Mouse (Mus musculus) adrenal gland, postnatal 14 days (tissue): ENCODE results near the gene Ltbp1. TPM values are rescaled to one million over a fixed set of nuclear protein-coding genes. Genes with fewer than 3 reads are reported as not detected.
"Not testable (repeated sequence)": the region's sequence is repeated elsewhere in the genome, so short reads cannot be mapped to it uniquely, and the experiment has no call there.

Experiments used
- DNase-seq: peaks from one replicate; pipeline ENCODE4 v3.0.0; 2021; ENCODE audit warnings: mixed read lengths
- total RNA-seq: library from RNA; stranded (reverse); gene quantifications from 2 replicates; pipeline ENCODE4 v1.2.3, GENCODE M21; 2021

Ltbp1 gene
- total RNA-seq, 1 experiment from 2014 or later: 12.7 TPM

DNA sequence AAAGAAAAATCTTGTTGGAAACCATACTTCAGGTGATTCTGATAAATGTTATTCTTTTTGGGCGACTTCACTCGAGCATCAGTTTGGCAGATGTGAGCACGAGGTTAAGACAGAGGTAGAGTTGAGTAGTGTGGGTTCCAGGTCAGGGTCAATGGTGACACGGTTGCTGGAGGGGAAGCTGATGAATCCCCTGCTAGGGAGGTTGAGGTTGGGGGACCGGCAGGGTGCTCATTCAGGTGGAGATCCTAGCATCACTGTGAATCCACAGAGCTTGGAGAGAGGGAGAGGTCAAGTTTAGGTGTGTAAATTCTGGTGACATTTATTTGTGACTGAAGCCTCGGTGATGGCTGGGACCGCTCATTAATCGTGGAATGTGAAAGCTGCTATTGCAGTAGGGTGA lies 110.2 kb downstream of the Ltbp1 start:
- no peak for DNase-seq

DNA sequence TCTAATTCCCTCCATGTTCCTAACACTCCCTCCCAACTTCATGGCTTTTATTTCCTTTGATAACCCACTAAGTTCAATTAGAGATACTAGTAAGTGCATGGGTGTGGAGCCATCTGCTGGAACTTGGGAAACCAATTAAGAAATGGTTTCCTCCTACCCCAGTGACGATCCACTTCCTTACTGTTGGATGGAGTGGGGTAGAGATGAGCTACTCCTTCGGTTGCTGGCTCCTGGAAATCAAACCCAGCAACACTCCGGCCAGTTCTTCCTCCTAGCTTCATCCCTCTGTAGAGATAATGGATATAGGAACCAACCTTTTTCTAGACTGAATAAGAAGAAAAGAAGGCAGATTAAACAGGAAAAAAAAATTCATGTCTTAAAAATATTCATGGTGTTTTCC lies 113.5 kb downstream of the Ltbp1 start:
- DNase-seq: no peak

DNA sequence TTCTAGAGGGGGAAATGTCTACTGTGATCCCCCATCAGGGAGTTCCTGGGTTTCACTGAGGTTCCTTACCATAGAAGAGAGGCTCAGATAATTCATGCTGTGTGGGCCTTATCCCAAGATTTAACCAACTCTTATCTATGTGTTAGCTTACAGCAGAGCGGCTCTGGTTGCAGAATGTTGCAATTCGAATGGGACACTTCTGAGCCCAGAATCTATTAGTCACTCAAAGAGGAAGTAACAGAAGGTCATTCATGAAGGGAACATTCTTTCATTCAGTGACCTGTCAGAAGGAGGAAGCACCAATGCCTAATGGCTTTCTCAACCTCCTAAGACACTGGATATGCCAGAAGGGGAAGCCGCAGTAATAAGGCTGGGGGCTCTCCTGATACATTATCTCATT lies 114.1 kb downstream of the Ltbp1 start:
- DNase-seq: peak; percentile 44

DNA sequence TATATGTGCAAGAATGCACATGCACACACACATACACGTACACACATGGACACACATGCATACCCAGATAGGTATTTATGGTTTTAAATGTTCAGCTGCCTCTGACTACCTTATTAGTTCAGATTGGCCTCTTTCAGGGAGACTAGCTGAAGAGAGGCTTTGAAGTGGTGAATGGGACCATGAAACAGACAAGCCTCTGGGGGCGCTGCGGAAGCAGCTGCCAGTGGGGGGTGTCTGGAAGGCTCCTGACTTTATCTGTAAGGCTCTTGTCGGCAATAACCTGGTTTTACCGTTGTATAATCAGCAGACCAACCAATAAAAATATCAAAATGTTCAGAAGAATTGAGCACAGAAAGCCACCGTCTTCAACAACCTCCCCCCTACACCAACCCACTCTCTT lies 114.7 kb downstream of the Ltbp1 start:
- no peak for DNase-seq

DNA sequence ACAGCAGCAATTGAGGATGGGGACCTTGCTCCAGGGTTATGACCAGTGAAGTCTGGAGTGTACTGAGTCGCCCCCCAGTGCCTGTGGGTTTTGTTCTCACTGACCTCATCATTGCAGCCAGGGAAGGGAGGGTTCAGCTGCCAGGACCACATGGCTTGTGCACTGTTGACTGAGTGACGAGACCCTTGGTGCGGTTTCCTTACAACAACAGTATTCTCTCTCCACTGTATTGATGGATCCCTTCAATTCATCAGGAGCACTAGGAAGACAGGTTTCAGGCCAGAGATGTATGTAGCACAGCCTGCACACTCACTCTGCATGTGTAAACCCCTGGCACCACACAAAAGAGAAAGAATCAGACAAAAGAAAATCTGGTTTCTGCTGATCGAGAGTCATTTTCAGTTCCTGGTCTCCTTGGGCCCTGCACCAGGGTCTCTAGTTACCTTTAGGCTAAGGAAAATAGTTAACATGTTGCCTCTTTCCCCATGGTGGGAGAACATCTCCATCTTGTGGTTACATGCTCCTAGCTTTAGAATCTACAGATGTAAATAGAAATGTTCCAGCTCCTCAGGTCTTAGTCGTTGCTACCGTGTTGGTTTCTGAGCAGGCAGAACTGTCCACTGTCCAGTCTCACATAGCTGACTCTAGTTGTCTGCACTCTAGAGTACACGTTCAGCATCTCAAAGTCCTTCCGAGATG lies 117.4 kb downstream of the Ltbp1 start:
- DNase-seq: no peak

DNA sequence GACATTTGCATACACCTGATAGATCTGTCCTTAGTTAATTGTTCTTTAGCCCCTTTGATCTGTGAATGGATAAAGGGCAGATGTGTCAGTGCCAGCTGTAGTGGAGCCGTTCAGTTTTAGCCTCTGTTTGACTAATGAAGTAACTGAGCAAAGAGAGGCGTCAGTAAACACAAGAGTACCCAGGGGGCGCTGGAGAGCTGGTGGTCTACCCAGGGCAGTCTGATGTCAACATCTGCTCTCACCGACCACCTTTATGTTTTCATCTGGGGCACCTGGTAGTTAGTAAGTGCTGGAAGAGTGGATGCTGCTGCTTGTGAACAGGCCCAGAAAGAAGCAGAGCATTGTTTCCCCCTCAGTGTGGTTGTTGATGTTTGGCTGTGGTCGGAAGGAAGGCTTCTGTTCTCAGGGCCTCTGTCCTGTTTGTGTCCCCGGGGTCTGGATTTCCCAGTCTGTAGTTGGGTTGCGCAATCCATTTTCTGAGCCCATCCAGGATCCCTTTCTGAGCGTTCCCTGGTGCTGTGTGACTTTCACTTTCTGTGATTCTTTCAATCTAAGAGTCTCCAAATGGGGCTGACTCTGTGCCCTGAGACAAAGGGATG lies 123.1 kb downstream of the Ltbp1 start:
- DNase-seq: peak; percentile 62

DNA sequence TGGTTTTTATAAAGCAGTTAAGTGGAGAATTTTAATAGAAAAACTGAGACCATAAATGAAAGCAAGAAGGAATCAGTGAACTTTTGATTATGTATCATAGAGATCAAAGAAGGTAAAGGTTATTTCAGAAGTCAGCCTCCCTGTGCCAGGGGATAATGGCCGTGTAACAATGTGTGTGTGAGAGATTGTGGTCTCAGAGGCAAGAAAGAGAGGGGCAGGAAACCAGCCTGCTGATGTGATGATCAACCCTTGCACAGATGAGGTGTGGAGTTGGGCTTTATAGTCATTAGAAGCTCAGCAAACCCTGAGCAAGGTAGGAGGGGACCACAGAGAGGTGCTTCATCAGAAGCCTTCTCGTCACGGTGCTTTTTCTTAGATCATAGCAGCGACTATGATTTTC lies 128.6 kb downstream of the Ltbp1 start:
- DNase-seq: no peak

DNA sequence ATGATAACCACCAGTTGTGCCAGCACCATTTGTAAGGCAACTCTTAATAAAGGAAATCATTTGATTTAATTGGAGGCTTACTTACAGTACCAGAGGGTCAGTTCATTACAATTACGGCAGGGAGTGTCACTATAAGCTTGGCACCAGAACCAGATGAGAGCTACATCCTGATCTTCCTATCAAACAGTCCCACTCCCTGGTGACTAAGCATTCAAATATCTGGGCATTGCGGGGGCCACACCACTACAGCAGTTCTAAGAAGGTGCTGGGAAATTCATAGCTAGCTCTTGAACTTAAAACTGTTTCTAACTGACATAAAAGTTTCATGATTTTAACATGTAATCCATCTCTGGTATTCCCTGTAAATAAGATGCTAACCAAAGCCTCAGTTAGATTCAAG lies 134.4 kb downstream of the Ltbp1 start:
- DNase-seq: no peak

DNA sequence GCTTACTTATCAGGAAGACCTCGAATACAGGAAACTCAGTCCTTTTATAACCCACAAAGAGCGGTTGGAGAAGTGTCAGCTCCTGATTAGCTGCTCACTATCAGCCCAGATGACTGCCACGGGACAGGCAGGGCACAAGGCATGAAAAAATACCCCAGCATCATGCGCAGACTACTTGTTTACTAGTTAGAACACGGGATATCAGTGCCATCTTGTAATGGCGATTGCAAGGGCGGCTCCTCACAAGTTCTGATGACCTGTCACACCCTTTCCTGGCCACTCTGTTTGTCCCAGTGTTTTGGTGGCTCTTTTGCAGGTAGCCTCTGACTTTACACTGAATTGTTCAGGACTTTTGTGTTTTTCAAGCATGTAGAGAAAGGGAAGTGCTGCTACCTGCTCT lies 137.5 kb downstream of the Ltbp1 start:
- not testable (repeated sequence) for DNase-seq

DNA sequence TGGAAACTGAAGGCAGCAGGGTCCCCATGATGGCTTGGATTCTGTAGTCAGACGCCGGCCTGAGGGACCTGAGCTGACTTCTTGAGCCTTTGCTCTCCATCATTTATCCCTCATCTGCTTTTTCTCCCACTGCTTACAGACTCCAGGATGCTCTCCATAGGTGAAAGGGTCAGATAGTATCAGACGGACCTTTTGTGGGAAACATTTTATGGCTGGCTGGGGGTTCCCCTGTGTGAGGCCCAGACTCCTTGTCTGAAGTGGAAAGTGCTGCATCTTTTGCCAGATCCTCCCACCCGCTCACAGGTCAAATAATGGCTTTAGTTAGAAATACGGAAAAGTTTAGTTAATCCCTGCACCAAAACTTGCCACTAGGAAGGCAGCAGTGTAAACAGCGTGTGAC lies 138.6 kb downstream of the Ltbp1 start:
- no peak for DNase-seq

DNA sequence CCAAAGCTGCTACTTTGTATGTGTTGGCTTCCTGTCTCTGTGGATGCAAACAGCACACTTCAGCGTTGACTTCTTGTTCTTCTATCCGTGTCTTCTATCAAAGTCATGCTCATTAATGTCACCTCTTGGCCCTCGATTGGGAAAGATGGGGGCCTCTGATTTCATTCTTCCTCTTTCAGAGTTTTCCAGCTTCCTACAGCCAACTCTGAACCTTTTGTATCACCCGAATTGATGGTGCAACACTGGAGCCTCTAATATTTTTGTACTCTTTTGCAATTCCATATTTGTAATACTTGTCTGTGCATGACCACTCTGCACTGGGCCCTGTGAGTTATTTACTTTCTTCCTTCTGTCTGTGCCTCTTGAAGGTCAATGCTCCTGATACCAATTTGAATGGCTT lies 141.8 kb downstream of the Ltbp1 start:
- DNase-seq: no peak

DNA sequence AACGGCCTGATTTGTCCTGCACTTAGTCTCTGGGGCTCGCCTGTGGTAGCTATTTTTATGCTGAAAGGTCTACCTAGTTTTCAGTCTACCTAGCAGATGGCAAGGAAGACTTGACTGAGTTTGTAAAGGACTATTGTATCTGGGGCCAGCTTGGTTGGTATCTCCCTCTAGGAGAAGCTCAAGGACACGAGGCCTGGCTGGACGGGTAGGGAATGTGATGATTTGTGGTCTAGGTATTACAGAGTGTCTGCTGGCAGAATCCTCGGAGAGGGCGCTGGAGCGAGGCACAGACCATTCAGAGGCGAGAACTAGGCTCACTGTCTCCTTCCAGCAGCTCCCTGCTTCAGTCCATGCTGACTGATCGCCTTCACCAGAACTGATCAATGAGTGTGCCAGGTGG lies 146.4 kb downstream of the Ltbp1 start:
- DNase-seq: peak; percentile 26

DNA sequence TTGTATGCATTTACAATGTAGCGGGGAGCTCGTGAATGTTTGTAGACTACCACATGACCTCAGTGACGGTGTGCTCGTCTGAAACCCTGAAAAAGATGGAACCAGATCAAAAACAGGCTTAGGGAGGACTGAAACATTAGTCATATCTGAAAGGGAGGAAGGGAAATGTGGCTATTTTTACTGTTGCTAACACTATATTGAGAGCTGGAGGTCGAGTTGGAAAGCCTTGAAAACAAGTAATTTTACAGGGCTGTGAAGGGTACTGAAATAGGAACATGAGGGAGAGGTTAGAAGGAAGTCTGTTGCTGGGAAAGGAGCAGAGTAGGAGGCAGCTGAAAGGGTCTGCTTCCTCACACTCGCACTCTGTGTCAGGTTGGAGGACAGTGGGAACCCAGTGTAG lies 147.7 kb downstream of the Ltbp1 start:
- DNase-seq: no peak

DNA sequence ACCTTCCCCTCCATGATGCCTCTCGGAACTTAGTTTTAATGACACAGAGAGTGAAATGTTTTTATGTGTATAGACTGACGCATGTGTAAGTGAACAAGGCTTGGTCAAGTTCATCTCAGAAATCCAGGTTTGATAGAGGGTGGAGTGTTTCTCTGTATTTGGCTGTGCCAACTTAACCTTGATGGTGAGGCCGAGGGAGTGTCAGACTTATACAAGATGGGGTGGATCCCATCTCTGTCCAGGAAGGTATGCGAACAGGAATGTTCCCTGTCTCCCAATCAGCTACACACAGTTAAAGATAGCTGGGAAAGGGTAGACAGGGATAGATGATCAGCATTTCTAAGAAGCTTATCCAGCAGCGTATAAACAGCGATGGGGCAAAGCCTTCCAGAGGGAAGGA lies 153.0 kb downstream of the Ltbp1 start:
- no peak for DNase-seq

DNA sequence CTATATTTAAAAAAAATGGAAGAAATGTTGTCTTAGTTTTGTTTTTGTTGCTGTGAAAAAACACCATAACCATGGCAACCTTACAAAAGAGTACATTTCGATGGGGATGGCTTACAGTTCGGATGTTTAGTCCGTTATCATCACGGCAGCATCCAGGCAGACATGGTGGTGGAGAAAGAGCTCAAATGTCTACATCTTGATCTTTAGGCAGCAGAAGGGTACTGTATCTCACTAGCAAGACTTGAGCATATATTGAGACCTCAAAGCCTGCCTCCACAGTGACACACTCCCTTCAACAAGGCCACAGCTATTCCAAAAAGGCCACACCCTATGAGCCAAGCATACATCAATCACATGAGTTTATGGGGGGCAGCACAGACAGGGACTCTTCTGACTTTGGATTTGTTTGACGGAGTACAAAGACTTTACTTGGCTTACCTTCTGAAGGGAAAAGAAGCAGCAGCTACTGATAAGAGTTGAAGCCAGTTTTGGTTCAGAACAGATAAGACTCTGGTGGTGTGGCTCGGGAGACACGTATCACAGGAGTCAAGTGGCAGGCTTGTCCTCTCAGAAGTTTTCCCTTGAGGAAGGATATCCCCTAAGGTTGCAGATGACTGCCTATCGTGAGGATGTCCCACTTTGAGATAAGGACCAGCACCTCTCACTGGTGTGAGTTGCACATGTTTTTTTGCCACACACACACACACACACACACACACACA lies 153.9 kb downstream of the Ltbp1 start:
- no peak for DNase-seq

DNA sequence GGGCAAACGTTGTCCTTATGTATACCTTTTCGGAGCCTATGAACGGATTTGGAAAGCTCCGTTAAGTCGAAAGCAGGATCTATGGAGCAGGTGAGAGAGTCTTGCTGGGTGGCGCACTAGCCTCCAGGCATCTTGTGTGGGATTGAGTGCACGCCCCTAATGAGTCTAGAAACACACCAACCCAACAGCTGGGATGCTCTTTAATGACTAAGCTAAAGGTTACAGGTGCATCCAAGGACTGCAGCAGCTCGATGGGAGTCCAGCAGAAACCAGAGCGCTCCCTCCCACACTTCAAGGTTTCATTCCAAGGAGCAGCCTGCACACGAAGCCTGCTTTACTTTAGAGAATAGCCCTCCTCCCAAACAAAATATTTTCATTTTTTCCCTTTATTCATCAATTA lies 155.7 kb downstream of the Ltbp1 start:
- DNase-seq: no peak

DNA sequence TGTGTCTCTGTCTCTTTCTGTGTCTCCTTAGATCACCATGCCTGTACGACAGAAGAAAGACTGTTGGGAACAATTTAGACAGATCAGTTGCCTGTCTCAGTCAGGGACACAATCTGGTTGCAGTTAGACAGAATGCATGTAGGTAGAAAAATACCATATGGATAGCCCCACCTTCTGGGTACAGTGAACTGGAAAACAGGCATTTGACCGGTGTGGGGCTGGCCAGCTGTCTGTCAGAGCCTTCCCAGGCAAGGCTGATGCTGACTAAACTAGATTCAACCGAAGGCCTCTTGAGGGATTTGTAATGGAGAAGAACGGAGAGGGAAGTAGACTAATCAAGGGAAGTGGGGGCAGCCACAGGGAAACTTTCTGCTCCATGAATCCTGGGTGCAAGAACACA lies 156.6 kb downstream of the Ltbp1 start:
- DNase-seq: no peak

DNA sequence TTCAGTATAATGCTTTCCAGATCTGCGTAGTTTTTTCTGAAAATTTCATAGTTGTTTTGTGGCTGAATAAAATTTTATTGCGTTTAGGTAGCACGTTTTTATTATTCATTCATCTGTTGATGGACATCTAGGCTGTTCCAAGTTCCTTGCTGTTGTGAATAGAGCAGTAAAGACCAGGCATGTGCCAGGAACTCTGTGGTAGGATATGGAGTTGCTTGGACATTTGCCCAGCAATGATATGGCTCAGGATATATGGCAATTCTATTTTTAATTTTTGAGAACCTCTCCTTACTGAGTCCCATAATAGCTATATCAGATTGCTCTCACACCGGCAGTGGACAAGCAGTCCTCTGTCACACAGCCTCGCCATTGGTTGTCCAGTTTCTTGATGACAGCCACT lies 159.2 kb downstream of the Ltbp1 start:
- no peak for DNase-seq

DNA sequence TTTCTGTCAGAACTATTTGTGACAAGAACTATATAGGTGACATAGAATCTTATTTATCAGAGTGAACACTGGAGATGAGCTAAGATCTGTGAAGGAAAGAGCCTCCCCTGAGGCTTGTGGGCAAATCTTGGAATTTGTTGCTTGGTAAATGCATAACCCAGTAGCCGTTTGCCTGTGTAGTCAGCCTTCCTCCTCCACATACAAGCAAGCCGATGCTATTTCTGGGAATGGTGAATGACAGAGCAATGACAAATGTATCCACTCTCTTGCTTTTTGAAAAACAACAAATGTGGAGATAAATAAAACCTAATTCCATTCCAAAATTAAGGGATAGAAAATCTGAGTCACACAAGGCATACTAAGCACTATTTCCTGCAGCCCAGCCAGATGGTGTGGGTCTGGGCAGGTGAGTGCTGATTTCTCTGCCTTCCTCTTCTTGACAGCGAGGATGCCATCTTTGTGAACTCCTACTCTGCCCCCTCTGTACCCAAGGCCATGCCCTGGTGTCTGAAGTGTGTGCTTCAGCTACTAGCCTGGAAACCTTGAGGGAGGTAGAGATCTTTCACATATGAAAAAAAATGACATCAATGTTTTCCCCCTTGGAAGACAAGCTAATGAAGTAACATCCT lies 163.3 kb downstream of the Ltbp1 start:
- DNase-seq: no peak

DNA sequence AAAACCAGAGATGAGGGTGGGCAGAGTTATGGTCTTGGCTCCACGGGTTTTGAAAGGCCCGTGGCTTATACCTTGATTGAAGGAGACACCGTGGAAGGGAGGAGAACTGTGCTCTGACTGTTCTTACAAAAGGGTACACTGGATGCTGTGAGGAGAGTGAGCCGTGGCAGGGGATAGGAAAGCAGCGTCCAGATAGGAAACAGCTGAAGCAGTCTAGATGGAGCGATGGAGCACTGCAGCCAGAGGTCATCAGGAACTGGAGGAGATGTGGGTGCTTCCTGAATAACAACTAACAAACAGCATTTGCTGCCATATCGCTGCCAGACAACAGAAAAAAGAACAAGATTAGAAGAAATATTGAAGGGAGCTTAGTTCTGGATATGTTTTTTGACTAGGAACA lies 166.3 kb downstream of the Ltbp1 start:
- DNase-seq: no peak

DNA sequence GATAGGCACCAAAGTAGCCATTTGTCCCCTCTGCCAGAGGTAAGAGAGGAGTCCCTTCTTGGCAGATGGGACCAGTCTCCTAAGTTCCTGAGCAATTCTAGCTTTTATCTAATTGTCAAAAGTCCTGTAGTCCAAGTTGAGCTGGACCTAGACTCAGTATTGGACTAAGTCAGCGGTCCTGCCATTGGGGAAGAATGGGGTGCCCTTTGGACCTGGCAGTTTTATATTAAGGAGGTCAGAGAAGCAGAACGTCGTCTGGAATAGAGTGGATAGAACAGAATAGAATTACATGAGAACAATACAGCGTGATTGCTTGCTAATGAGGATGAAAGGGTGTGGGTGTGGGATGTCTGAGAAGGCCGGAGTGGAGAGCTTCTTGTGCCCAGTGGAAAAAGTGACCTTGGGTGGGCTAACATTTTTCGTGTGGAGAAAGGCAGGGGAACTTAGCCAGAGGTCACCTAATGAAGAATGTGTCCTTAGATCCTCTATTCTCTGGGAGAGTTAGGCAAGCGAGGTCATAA lies 167.4 kb downstream of the Ltbp1 start:
- no peak for DNase-seq

DNA sequence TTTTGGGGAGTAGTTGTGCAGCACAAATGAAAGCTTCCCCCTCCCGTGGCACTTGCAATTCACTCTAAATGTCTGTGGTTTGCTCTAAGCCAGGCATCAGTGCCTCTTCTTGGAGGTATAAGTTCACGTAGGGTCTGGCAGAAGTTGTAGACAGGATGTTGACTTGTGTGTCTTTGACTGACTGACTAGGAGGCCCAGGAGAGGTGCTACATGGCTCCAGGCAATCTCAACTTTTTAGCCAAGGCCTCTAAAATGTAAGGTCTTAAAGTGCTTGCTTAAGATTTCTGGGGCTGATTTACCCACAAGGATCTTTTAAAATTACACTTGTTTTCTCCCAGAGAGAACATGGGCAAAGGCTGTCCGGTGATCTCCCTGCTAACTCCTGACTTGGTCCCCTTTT lies 169.1 kb downstream of the Ltbp1 start:
- no peak for DNase-seq
